Mouse (Mus musculus) kidney, adult 2 months (tissue): Measurements from ENCODE around the gene Atraid. TPM values are rescaled to one million over a fixed set of nuclear protein-coding genes. Genes with fewer than 3 reads are reported as not detected.
A peak's percentile ranks its signal among the peaks of the same experiment; 100 is the strongest.
"Not testable (repeated sequence)": the region's sequence is repeated elsewhere in the genome, so short reads cannot be mapped to it uniquely, and the experiment has no call there.

Experiments used
- DNase-seq: peaks from one replicate; pipeline ENCODE4 v3.0.0; 2021
- H3K27ac ChIP-seq: fragments of 200-500 bp; 2 replicates; pipeline ENCODE4 v1.5.1; 2012; ENCODE audit warnings: low read depth, low read length, control low read depth, inconsistent platforms; ENCODE audit not compliant: insufficient read depth
- H3K27me3 ChIP-seq: fragments of 200-500 bp; replicated peaks from 2 replicates; pipeline ENCODE4 v1.6.1; 2012; ENCODE audit warnings: mild to moderate bottlenecking, moderate library complexity, low read length, inconsistent platforms; ENCODE audit not compliant: control insufficient read depth, insufficient read depth
- H3K36me3 ChIP-seq: fragments of 200-500 bp; 2 replicates; pipeline ENCODE4 v1.6.1; 2012; ENCODE audit warnings: mild to moderate bottlenecking, moderate library complexity, low read length, inconsistent platforms; ENCODE audit not compliant: control insufficient read depth, insufficient read depth
- H3K4me1 ChIP-seq: fragments of 200-500 bp; 2 replicates; pipeline ENCODE4 v1.6.1; 2011; ENCODE audit warnings: low read length; ENCODE audit not compliant: control insufficient read depth, insufficient read depth
- H3K4me3 ChIP-seq: fragments of 200-500 bp; 2 replicates; pipeline ENCODE4 v1.5.1; 2011; ENCODE audit warnings: mild to moderate bottlenecking, low read depth, low read length, control low read depth; ENCODE audit not compliant: insufficient read depth
- CTCF ChIP-seq: fragments of 200-500 bp; conservative IDR thresholded peaks from 2 replicates; pipeline ENCODE4 v1.5.1; 2011; ENCODE audit warnings: low read depth, mild to moderate bottlenecking, control low read depth, low read length, moderate library complexity, mixed read lengths; ENCODE audit not compliant: insufficient read depth, insufficient read length
- POLR2A ChIP-seq: fragments of 200-500 bp; IDR thresholded peaks from one replicate; pipeline ENCODE4 v1.6.1; 2011; ENCODE audit warnings: low read depth, low read length, control low read depth
- WGBS: fragments of 180-500 bp; shearing (Covaris S2); methylation state at CpG from one replicate; pipeline ENCODE4 v1.1.7; 2018; 5-methylcytosine and 5-hydroxymethylcytosine counted together
- polyA plus RNA-seq: library from polyadenylated mRNA; depleted of rRNA; stranded (reverse); fragments of >200 nt; gene quantifications from 2 replicates; pipeline ENCODE4 v1.2.3, GENCODE M21; 2012

The Atraid gene
- polyA plus RNA-seq, 1 experiment = 320 TPM

DNA sequence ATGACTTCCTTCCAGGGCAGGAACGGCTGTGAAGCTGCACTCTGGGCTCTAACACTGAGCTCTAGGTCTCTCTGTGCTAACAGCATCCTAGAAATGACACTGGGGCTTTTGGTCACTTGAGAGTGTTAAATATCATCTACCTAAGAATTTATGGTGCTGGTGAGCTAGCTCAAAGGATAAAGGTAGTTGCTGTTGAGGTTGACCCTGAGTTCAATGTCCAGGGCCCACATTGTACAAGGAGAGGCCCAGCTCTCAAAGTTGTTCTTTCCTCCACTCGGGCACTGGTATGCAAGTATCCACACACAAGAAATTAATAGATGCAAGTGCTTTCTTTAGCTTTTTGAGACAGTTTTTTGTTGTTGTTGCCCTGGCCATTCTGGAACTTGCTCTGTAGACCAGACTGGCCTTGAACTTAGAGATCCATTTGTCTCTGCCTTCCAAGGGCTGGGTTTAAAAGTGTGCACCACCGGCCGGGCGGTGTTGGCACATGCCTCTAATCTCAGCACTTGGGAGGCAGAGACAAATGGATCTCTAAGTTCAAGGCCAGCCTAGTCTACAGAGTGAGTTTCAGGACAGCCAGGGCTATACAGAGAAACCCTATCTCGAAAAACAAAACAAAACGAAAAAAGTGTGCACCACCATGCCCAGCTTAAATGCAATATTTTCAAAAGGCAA lies 9.8 kb upstream of the Atraid start:
- Histone ChIP-seq H3K4me1 (no peaks in the 10 kb centered on the region), H3K4me3 (no peak overlapping the region), H3K27ac (no peak overlapping the region), H3K36me3 (no peaks in the 10 kb centered on the region; the same call in 1 of the 2 replicates), H3K27me3 (no peaks in the 10 kb centered on the region)
- WGBS = 71% methylated on average over 7 of the region's 7 CpGs
- peak; percentile 56 for DNase-seq
- TF ChIP-seq CTCF = no peak
- TF ChIP-seq POLR2A = no peak

DNA sequence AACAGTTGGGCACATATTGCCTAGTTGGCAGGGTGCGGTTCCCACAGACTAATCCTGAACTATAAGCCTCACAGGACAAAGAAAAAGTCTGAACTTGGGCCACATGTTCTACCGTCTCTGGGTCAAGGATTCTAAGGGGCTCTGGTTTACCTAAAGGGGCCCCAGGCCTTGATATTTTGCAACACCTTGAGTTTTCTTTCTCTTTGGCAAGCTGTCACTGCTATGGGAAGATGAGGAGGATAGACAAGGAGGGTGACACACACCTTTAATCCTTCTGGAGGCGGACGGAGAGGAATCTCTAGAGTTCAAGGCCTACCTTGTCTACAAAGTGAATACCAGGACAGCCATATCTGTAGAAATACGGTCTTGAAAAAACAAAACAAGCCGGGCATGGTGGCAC lies 1.7 kb upstream of the Atraid start:
- H3K4me1 ChIP-seq = no peaks in the 10 kb centered on the region; the same call in 1 of the 2 replicates
- no peaks in the 10 kb centered on the region for H3K27me3 ChIP-seq
- WGBS = 88% methylated on average over 6 of the region's 6 CpGs
- DNase-seq = no peak
- H3K36me3 ChIP-seq = no peaks in the 10 kb centered on the region
- TF ChIP-seq CTCF (no peak), POLR2A (no peak)
- no peak overlapping the region for H3K4me3 ChIP-seq
- H3K27ac ChIP-seq = no peak overlapping the region

DNA sequence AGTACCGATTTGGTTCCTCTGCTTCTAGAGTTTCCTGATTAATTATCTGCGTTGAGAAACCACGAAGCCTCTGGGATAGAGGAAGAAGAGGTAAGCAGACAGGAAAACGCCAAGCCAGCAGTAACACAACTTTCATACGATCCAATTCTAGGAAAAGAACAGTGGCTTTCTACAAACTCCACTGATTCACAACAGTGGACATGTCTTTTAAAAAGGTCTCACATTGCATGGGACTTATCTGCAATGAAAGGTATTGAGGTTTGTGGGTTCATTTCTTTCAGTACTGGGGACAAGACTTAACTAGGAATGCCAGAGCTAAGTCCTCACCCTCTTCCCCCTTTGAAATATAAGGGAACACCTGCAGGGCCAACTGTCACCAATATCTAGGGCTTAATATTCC lies 1.0 kb upstream of the Atraid start:
- no peaks in the 10 kb centered on the region for H3K27me3 ChIP-seq
- no peaks in the 10 kb centered on the region; the same call in 1 of the 2 replicates for H3K4me1 ChIP-seq
- H3K4me3 ChIP-seq = no peak overlapping the region
- TF ChIP-seq CTCF (no peak), POLR2A (no peak)
- no peaks in the 10 kb centered on the region for H3K36me3 ChIP-seq
- no peak for DNase-seq
- WGBS = 56% methylated on average over 5 of the region's 5 CpGs
- H3K27ac ChIP-seq = no peak overlapping the region

DNA sequence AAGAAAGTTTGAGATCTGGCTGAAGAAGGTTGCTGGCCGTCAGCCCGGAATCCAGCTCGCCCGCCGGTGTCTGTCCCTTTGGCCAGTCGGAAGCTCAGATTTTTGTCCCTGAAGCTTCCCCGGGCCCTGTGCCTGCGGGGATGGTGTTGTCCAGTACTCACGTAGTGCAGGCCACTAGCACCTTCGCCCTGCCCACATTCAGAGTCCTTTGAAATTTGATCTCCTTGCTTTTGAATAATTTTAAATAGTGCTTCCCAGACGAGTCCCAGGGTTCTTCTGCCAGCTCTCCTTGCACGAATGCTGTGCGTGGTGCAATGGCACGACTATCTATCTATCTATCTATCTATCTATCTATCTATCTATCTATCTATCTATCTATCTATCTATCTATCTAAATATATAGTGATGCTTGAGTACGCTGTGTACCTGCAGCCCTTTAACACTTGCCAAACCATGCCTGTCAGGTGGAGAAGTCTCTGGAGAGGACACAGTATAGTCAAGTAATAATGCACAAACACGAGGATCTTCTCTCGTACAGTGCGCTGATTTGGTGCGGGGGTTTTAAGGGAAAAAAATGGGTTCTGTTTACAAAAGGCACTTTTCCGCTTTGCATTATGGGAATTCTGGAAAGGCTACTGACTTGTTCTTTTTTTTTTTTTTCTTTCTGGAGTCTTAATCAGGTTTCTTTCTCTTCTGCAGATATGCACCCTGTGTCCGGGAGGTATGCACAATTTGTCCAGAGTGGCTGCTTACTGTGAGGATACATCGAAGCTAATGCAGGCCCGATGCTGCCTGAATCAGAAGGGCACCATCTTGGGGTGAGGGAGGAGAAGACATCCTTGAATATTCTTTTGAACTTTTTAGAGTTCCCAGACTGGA lies 890 bp downstream of the Atraid start, which contains the start of gene Slc5a6:
Slc5a6 (minus strand) TSS at position 162 of the 879 bp plus-strand sequence.
- H3K4me3 ChIP-seq = peak within 1 kb of the TSS; percentile 93
- peak within 1 kb of the TSS; percentile 100 for H3K27ac ChIP-seq
- no peaks in the 10 kb centered on the region for H3K27me3 ChIP-seq
- TF ChIP-seq POLR2A = no peak
- peak; percentile 65 for TF ChIP-seq CTCF
- under 1% methylated on average over 23 of the region's 23 CpGs for WGBS
- H3K36me3 ChIP-seq = no peaks in the 10 kb centered on the region
- peak; percentile 69 for DNase-seq
- H3K4me1 ChIP-seq = peaks cover 3% of the 10 kb centered on the region; the same call in 1 of the 2 replicates

DNA sequence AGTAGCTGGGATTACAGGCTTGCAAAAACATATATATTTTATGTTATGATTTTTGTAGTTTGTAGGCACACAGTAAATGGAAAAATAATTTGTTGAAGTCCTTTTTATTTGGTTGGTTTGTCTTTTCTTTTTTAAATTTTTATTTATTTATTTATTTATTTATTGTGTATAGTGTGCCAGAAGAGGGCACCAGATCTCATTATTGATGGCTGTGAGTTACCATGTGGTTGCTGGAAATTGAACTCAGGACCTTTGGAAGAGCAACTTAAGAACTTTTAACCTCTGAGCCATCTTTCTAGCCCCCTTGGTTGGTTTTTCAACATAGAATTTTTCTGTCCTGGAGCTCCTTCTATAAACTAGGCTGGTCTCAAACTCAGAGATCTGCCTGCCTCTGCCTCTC lies 2.3 kb downstream of the Atraid start:
- Histone ChIP-seq H3K4me1 (peaks cover 11% of the 10 kb centered on the region; the same call in 1 of the 2 replicates), H3K27ac (no peak overlapping the region), H3K36me3 (no peaks in the 10 kb centered on the region), H3K27me3 (no peaks in the 10 kb centered on the region), H3K4me3 (no peak overlapping the region)
- no peak for TF ChIP-seq CTCF
- no peak for DNase-seq

DNA sequence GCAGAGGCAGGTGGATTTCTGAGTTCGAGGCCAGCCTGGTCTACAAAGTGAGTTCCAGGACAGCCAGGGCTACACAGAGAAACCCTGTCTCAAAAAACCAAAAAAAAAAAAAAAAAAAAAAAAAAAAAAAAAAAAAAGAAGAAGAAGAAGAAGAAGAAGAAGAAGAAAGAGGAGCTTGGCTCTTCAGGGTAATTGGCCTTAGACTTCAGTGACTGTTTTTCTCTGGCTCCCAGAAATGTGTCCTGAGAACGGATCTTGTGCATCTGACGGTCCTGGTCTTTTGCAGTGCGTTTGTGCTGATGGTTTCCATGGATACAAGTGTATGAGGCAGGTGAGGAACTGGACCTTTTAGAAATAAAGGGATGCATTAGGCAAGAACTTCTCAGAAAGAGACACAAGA lies 5.6 kb downstream of the Atraid start:
- WGBS = 86% methylated on average over 4 of the region's 4 CpGs
- H3K4me3 ChIP-seq, DNase-seq, H3K36me3 ChIP-seq, H3K27ac ChIP-seq, H3K27me3 ChIP-seq: not testable (repeated sequence)
- H3K4me1 ChIP-seq = peaks cover 11% of the 10 kb centered on the region; the same call in 1 of the 2 replicates
